Comparison of ENCODE assay signal across 8 mouse cellular contexts in genomic region chr10:107752351-107753143, GRCm38 (mm10). TPM values are rescaled to one million over a fixed set of nuclear protein-coding genes. Genes with fewer than 3 reads are reported as not detected.
DNase-seq lines count a peak whose midpoint lies in the region; ATAC-seq and TF ChIP-seq lines count a peak whose summit lies in the region.

No protein-coding gene starts in this region.

- peak overlapping the region; percentile 49 for H3K4me2 ChIP-seq in heart, embryonic 11.5 days
- H3K4me2 ChIP-seq in forebrain, embryonic 12.5 days, result peak overlapping the region; percentile 42
- H3K4me2 ChIP-seq in intestine, postnatal 0 days (replicated peaks; ENCODE audit: low read depth), result peak overlapping the region; percentile 53
- H3K4me2 ChIP-seq in stomach, embryonic 16.5 days (ENCODE audit: low read depth, low read length), result peak overlapping the region; percentile 41

- no peak overlapping the region for H3K4me3 ChIP-seq in heart, embryonic 11.5 days (ENCODE audit: low read depth, low read length)
- peak overlapping the region; percentile 25 for H3K4me3 ChIP-seq in forebrain, embryonic 12.5 days (replicated peaks)
- H3K4me3 ChIP-seq in intestine, postnatal 0 days (ENCODE audit: low read depth, low read length), result 0 out of 2 replicates have a peak overlapping the region, but pooled peaks have one; percentile 3
- peak overlapping the region; percentile 1; the same call in 1 of the 2 replicates for H3K4me3 ChIP-seq in stomach, embryonic 16.5 days (replicated peaks; ENCODE audit: low read length)

- TF ChIP-seq CTCF in intestine, postnatal 0 days (IDR thresholded peaks at IDR 0.05; ENCODE audit: low read depth), result no peak

- no peaks in the 10 kb centered on the region for H3K27me3 ChIP-seq in heart, embryonic 11.5 days (ENCODE audit: control insufficient read depth, insufficient read depth, low read length)
- no peaks in the 10 kb centered on the region for H3K27me3 ChIP-seq in forebrain, embryonic 12.5 days
- H3K27me3 ChIP-seq in intestine, postnatal 0 days (replicated peaks; ENCODE audit: control insufficient read depth, insufficient read depth, low read length), result no peaks in the 10 kb centered on the region
- H3K27me3 ChIP-seq in stomach, embryonic 16.5 days (ENCODE audit: control insufficient read depth, insufficient read depth, low read length), result no peaks in the 10 kb centered on the region

- H3K9ac ChIP-seq in heart, embryonic 11.5 days (ENCODE audit: low read depth, low read length), result no peak overlapping the region
- no peak overlapping the region for H3K9ac ChIP-seq in forebrain, embryonic 12.5 days
- H3K9ac ChIP-seq in intestine, postnatal 0 days (ENCODE audit: low read depth, low read length), result no peak overlapping the region
- H3K9ac ChIP-seq in stomach, embryonic 16.5 days (ENCODE audit: low read length), result no peak overlapping the region

- intact Hi-C loops in gastrocnemius, postnatal 36 days (cut with DNase I), result no loop called here

- WGBS in heart, embryonic 11.5 days (ENCODE audit: insufficient replicate concordance), result 32% methylated on average over 15 of the region's 15 CpGs
- WGBS in forebrain, embryonic 12.5 days, result 27% methylated on average over 15 of the region's 15 CpGs
- WGBS in intestine, postnatal 0 days, result 27% methylated on average over 15 of the region's 15 CpGs
- WGBS in stomach, embryonic 16.5 days, result 31% methylated on average over 15 of the region's 15 CpGs

- no peak overlapping the region for H3K27ac ChIP-seq in heart, embryonic 11.5 days (ENCODE audit: low read depth, low read length)
- no peak overlapping the region for H3K27ac ChIP-seq in forebrain, embryonic 12.5 days
- no peak overlapping the region for H3K27ac ChIP-seq in intestine, postnatal 0 days (ENCODE audit: low read depth, low read length)
- no peak overlapping the region for H3K27ac ChIP-seq in stomach, embryonic 16.5 days (ENCODE audit: low read length)

- peak; percentile 35; the same call in 1 of the 2 replicates for ATAC-seq in heart, embryonic 11.5 days (replicated peaks; ENCODE audit: insufficient number of reproducible peaks, low FRiP score, low TSS enrichment)
- ATAC-seq in forebrain, embryonic 12.5 days (ENCODE audit: low FRiP score), result peak; percentile 87
- peak; percentile 36; the same call in 1 of the 2 replicates for ATAC-seq in intestine, postnatal 0 days
- peak; percentile 50; the same call in 1 of the 2 replicates for ATAC-seq in stomach, embryonic 16.5 days (ENCODE audit: insufficient read depth, low FRiP score)

- H3K36me3 ChIP-seq in heart, embryonic 11.5 days (ENCODE audit: control insufficient read depth, insufficient read depth, low read length), result no peaks in the 10 kb centered on the region
- no peaks in the 10 kb centered on the region for H3K36me3 ChIP-seq in forebrain, embryonic 12.5 days (replicated peaks)
- no peaks in the 10 kb centered on the region for H3K36me3 ChIP-seq in intestine, postnatal 0 days (ENCODE audit: control insufficient read depth, insufficient read depth)
- H3K36me3 ChIP-seq in stomach, embryonic 16.5 days (ENCODE audit: control insufficient read depth, insufficient read depth, low read length), result no peaks in the 10 kb centered on the region

- 0 out of 2 replicates have a peak, but pooled peaks cover 3% of the 10 kb centered on the region for H3K4me1 ChIP-seq in heart, embryonic 11.5 days (ENCODE audit: control insufficient read depth, insufficient read depth, low read length)
- peaks cover 13% of the 10 kb centered on the region for H3K4me1 ChIP-seq in forebrain, embryonic 12.5 days
- H3K4me1 ChIP-seq in intestine, postnatal 0 days (replicated peaks; ENCODE audit: control insufficient read depth, insufficient read depth, low read length), result no peaks in the 10 kb centered on the region
- no peaks in the 10 kb centered on the region for H3K4me1 ChIP-seq in stomach, embryonic 16.5 days (ENCODE audit: control insufficient read depth, insufficient read depth, low read length)

- H3K9me3 ChIP-seq in heart, embryonic 11.5 days (replicated peaks; ENCODE audit: control insufficient read depth, low read length), result no peaks in the 10 kb centered on the region
- H3K9me3 ChIP-seq in forebrain, embryonic 12.5 days, result no peaks in the 10 kb centered on the region
- no peaks in the 10 kb centered on the region for H3K9me3 ChIP-seq in intestine, postnatal 0 days (ENCODE audit: control insufficient read depth)
- no peaks in the 10 kb centered on the region for H3K9me3 ChIP-seq in stomach, embryonic 16.5 days (replicated peaks; ENCODE audit: control insufficient read depth, low read length)

- DNase-seq in heart, adult 9 months (ENCODE audit: low spot score in 2 of 2), result no peak
- DNase-seq in lung, postnatal 36 days, result peak; percentile 7
- no peak for DNase-seq in gastrocnemius, postnatal 36 days
- DNase-seq in kidney, postnatal 36 days, result no peak

RNA-seq across cellular contexts. Expression of gene Ptprq, which starts 32.7 kb away (rescaled TPM):
- polyA plus RNA-seq in heart, embryonic 11.5 days (2014; fragmentation: Nextera tagmentation; extraction: Ambion mirVana), result 0.07 and 0.14 TPM in 2 replicates
- 0.06 TPM in 1 of 2 replicates, not detected in the other for polyA plus RNA-seq in forebrain, embryonic 12.5 days (2016; fragmentation: Nextera tagmentation; extraction: Ambion mirVana)
- polyA plus RNA-seq in intestine, postnatal 0 days (2015; fragmentation: Nextera tagmentation; extraction: Ambion mirVana), result not detected in 2 replicates
- 0.08 and 0.24 TPM in 2 replicates for polyA plus RNA-seq in stomach, embryonic 16.5 days (2015; fragmentation: Nextera tagmentation; extraction: Ambion mirVana)
- total RNA-seq in gastrocnemius, postnatal 36 days (2021), result under 1 TPM; 0.15 to 0.23 TPM

Comparison
In these comparisons a context has a peak if more than half of its experiments do, and no peak if none do; other contexts are left out.
1. ATAC-seq: peak in every context shown above with its lines; median percentile 87 in forebrain, embryonic 12.5 days; 50 in stomach, embryonic 16.5 days; 36 in intestine, postnatal 0 days; 35 in heart, embryonic 11.5 days.